Mouse (Mus musculus): Measurements from ENCODE around the gene Fgf10. TPM values are rescaled to one million over a fixed set of nuclear protein-coding genes. Genes with fewer than 3 reads are reported as not detected.

Fgf10 gene
- polyA plus RNA-seq, 1 experiment from 2014 or later: 0.76 TPM

DNA sequence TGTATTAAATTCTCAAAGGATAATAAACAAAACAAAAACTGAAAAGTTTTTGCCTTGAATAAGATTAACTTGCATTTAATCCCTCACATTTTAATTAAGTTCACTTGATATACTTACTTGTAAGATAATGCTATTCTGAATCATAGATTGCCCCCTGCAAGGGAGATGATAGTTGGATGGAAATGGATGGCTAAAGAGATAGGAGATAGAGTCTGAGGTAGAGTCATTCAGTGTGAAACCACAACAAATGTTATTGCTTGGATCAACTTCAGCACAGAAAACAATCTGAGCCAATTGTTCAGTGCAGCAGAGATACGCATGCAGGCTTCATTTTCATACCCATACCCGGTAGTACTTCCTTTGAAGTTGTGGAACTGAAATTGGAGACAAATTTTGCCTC, 23.5 kb downstream of the Fgf10 start:
- no peaks in the 10 kb centered on the region for H3K36me3 ChIP-seq
- H3K9ac ChIP-seq: no peak overlapping the region
- H3K9me3 ChIP-seq (replicated peaks): no peaks in the 10 kb centered on the region
- no peak overlapping the region for H3K27ac ChIP-seq
- ATAC-seq: no peak
- no peaks in the 10 kb centered on the region for H3K4me1 ChIP-seq
- 72% methylated on average over 2 of the region's 2 CpGs for WGBS (ENCODE audit: insufficient replicate concordance)
- H3K27me3 ChIP-seq (replicated peaks): no peaks in the 10 kb centered on the region
- H3K4me2 ChIP-seq: no peak overlapping the region
- H3K4me3 ChIP-seq: no peak overlapping the region

- H3K4me1 ChIP-seq: no peaks in the 10 kb centered on the region
- no peak overlapping the region for H3K4me3 ChIP-seq
- no peak overlapping the region for H3K9ac ChIP-seq
- H3K36me3 ChIP-seq: no peaks in the 10 kb centered on the region
- WGBS (ENCODE audit: insufficient replicate concordance): 29% methylated on average over 4 of the region's 4 CpGs
- no peaks in the 10 kb centered on the region for H3K9me3 ChIP-seq (replicated peaks)
- ATAC-seq: no peak
- H3K27ac ChIP-seq: no peak overlapping the region
- H3K27me3 ChIP-seq (replicated peaks): no peaks in the 10 kb centered on the region
- H3K4me2 ChIP-seq: no peak overlapping the region
Measured at GRCm38 (mm10) chr13:118695103-118695502, 25.5 kb downstream of the Fgf10 start.

GRCm38 (mm10) chr13:118703727-118704126, 34.1 kb downstream of the Fgf10 start:
- Histone ChIP-seq H3K27ac (no peak overlapping the region), H3K9ac (no peak overlapping the region), H3K9me3 (replicated peaks) (no peaks in the 10 kb centered on the region), H3K36me3 (no peaks in the 10 kb centered on the region), H3K4me2 (no peak overlapping the region), H3K4me1 (no peaks in the 10 kb centered on the region), H3K4me3 (no peak overlapping the region), H3K27me3 (replicated peaks) (no peaks in the 10 kb centered on the region)
- ATAC-seq: no peak

- Histone ChIP-seq H3K9ac (no peak overlapping the region), H3K4me2 (no peak overlapping the region), H3K27ac (no peak overlapping the region), H3K4me1 (peaks cover 6% of the 10 kb centered on the region; the same call in 1 of the 2 replicates), H3K27me3 (replicated peaks) (no peaks in the 10 kb centered on the region), H3K9me3 (replicated peaks) (no peaks in the 10 kb centered on the region), H3K36me3 (no peaks in the 10 kb centered on the region), H3K4me3 (no peak overlapping the region)
- WGBS (ENCODE audit: insufficient replicate concordance): 65% methylated on average over 3 of the region's 3 CpGs
- ATAC-seq: no peak
Measured at GRCm38 (mm10) chr13:118705716-118706115, 36.1 kb downstream of the Fgf10 start.

- H3K9me3 ChIP-seq (replicated peaks): no peaks in the 10 kb centered on the region
Measured at GRCm38 (mm10) chr13:118709912-118710311, 40.3 kb downstream of the Fgf10 start.

DNA sequence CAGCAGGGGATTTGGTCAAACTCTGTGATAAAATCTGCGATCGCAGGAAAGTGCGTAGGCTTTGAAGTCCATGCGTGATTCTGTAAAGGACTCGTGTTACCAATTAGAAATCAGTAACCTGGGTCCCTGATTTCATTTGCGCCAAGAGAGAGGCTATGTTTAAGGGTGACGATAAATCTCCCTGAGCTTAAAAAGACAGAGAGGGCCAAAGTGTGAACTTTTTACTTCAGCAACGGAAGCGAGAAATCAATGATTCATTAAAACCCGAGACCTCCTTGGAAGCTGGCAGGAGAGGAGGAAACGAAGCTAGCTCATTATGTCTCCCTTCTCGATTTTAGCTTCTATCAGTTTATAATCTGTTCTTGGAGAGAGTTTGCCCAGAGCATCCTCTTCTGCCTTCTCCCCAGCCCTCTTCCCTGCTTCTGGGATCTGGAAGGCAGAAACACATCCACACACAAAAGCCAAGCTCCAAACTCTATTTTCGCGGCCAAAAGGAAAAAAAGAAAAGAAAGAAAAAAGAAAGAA, 44.1 kb downstream of the Fgf10 start:
- H3K4me3 ChIP-seq: peak overlapping the region; percentile 40
- no peak overlapping the region for H3K9ac ChIP-seq

More at GRCm38 (mm10) chr13:118709912-118710311, 40.3 kb downstream of the Fgf10 start:
- Histone ChIP-seq H3K36me3 (no peaks in the 10 kb centered on the region), H3K27ac (no peak overlapping the region), H3K4me3 (no peak overlapping the region), H3K4me1 (peaks cover 10% of the 10 kb centered on the region; the same call in 1 of the 2 replicates), H3K9ac (no peak overlapping the region), H3K4me2 (no peak overlapping the region), H3K27me3 (replicated peaks) (peaks cover 22% of the 10 kb centered on the region)
- WGBS (ENCODE audit: insufficient replicate concordance): 21% methylated on average over 1 of the region's 1 CpGs
- ATAC-seq: no peak; the same call in 1 of the 2 replicates

DNA sequence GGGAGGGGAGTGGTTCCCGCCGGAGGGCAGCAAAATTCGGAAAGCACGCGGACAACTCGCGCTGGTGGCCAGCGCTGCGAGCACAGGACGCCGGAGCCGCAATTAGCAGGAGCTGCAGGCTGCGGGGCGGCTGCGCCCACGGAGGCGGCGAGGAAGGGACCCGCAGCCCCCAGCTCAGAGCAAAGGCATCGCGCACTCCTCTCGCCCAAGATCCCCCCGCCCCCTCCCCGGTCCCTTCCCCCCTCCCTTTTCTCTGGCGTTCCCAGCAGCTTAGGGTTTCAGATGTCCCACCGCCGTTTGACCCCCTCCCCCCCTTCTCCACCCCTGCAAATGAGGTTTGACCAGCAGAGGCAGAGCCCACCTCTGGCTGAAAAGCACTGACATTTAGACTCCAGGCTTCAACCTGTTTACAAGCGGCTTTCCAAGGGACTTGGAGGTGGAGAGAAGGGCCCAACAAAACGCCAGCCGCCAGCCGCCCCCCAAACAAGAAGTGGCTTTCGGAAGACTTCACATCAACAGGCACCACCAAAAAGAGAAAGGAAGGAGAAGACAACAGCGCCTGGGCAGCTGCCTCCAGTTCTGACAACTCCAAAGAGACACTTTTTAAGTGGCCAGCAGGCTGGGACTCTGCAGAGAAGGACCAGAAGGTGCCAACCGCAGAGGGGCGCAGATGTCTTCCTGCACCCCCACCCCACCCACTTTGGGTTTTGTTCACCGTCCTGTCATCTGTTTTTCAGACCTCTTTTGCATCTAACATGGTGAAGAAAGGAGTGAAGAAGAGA, 44.9 kb downstream of the Fgf10 start:
- Histone ChIP-seq H3K4me1 (peaks cover 15% of the 10 kb centered on the region; the same call in 1 of the 2 replicates), H3K36me3 (no peaks in the 10 kb centered on the region), H3K27ac (no peak overlapping the region), H3K4me3 (peak overlapping the region; percentile 40), H3K4me2 (peak overlapping the region; percentile 66), H3K27me3 (replicated peaks) (peaks cover 44% of the 10 kb centered on the region), H3K9ac (no peak overlapping the region), H3K9me3 (replicated peaks) (no peaks in the 10 kb centered on the region)
- under 1% methylated on average over 23 of the region's 36 CpGs for WGBS (ENCODE audit: insufficient replicate concordance)
- ATAC-seq: no peak; the same call in 1 of the 2 replicates

More for the DNA sequence above, 44.1 kb downstream of the Fgf10 start:
- Histone ChIP-seq H3K4me1 (peaks cover 15% of the 10 kb centered on the region; the same call in 1 of the 2 replicates), H3K9me3 (replicated peaks) (no peaks in the 10 kb centered on the region), H3K27ac (no peak overlapping the region), H3K36me3 (no peaks in the 10 kb centered on the region), H3K27me3 (replicated peaks) (peaks cover 44% of the 10 kb centered on the region), H3K4me2 (peak overlapping the region; percentile 66)
- no peak for ATAC-seq
- 3% methylated on average over 14 of the region's 14 CpGs for WGBS (ENCODE audit: insufficient replicate concordance)

DNA sequence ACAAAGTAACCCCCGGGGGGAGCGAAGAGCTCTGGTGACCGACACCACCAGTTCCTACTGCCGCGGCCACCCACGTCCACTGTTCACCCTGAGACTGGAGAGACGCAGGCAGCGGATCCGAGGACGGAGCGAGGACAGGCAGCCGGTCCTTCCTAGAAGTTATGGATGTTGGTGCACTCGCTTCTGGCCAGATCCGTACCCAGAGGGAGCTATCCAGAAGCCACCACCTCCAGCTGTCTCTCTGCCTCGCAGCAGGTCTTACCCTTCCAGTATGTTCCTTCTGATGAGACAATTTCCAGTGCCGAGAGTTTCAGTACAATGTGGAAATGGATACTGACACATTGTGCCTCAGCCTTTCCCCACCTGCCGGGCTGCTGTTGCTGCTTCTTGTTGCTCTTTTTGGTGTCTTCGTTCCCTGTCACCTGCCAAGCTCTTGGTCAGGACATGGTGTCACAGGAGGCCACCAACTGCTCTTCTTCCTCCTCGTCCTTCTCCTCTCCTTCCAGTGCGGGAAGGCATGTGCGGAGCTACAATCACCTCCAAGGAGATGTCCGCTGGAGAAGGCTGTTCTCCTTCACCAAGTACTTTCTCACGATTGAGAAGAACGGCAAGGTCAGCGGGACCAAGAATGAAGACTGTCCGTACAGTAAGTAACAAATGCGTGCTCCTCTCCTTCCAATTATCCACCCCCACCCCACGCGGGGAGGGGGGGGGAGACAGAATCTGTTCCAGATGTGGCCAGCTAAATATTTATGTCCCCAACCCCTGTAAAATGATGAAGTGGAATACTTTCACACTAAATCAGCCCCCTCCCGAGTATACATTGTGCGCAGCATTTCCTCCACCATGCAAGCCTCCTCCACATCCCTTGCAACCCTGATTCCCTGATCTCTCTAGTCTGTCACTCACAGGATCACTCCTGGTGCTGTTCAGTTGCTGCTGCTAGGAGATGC, 45.8 kb downstream of the Fgf10 start:
- Histone ChIP-seq H3K4me2 (peak overlapping the region; percentile 66), H3K4me1 (0 out of 2 replicates have a peak, but pooled peaks cover 10% of the 10 kb centered on the region), H3K9ac (no peak overlapping the region), H3K4me3 (peak overlapping the region; percentile 40), H3K9me3 (replicated peaks) (no peaks in the 10 kb centered on the region), H3K36me3 (no peaks in the 10 kb centered on the region), H3K27ac (no peak overlapping the region), H3K27me3 (replicated peaks) (peaks cover 44% of the 10 kb centered on the region)
- under 1% methylated on average over 31 of the region's 31 CpGs for WGBS (ENCODE audit: insufficient replicate concordance)
- peak; percentile 35 for ATAC-seq

DNA sequence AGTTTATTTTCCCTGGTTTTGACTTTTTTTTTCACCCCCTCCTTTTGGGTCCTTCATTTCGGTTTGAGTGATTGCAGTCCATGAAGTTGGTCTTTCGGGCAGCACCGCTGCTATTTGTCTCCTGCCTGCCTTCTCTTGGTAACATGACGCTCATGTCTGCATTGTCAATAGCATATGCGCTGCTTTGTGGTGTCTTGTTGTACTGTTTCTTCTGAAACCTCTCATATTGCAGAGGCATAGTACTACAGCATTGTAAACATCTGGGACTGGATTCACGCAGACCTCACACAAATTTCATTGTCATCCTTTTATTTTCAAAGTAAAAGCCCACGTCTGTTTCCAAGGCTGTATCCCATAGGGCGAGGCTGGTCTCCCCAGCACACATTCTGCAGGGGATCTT, 46.7 kb downstream of the Fgf10 start:
- Histone ChIP-seq H3K36me3 (no peaks in the 10 kb centered on the region), H3K4me1 (0 out of 2 replicates have a peak, but pooled peaks cover 8% of the 10 kb centered on the region), H3K27me3 (replicated peaks) (peaks cover 44% of the 10 kb centered on the region), H3K27ac (no peak overlapping the region), H3K9me3 (replicated peaks) (no peaks in the 10 kb centered on the region), H3K9ac (no peak overlapping the region), H3K4me3 (0 out of 2 replicates have a peak overlapping the region, but pooled peaks have one; percentile 40), H3K4me2 (peak overlapping the region; percentile 66)
- ATAC-seq: no peak
- 9% methylated on average over 8 of the region's 8 CpGs for WGBS (ENCODE audit: insufficient replicate concordance)

- Histone ChIP-seq H3K27ac (no peak overlapping the region), H3K36me3 (no peaks in the 10 kb centered on the region), H3K9ac (no peak overlapping the region), H3K4me1 (0 out of 2 replicates have a peak, but pooled peaks cover 8% of the 10 kb centered on the region), H3K4me2 (no peak overlapping the region), H3K4me3 (no peak overlapping the region), H3K27me3 (replicated peaks) (peaks cover 44% of the 10 kb centered on the region), H3K9me3 (replicated peaks) (no peaks in the 10 kb centered on the region)
- WGBS (ENCODE audit: insufficient replicate concordance): 71% methylated on average over 1 of the region's 1 CpGs
- ATAC-seq: no peak
Measured at GRCm38 (mm10) chr13:118716726-118717125, 47.1 kb downstream of the Fgf10 start.

DNA sequence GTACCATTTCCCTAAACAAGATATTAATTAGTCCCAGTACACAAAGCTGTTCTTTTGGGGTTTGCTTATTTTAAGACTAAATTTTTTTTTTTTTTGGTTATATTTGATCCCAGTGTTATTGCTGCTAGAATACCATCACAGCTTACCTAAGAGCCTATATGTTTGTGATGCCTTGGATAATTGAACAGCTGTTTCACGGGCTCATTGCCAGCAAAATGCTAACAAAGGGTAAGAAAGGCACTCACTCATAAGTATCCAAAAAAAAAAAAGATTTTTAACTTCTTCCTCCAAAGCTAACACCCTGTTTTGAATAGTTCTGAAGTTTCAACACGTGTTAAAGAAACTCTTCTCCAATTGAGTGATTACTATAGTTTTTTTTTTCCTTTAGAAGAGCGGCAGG, 48.8 kb downstream of the Fgf10 start:
- Histone ChIP-seq H3K36me3 (no peaks in the 10 kb centered on the region), H3K4me2 (no peak overlapping the region), H3K9ac (no peak overlapping the region), H3K27me3 (replicated peaks) (peaks cover 37% of the 10 kb centered on the region), H3K4me1 (0 out of 2 replicates have a peak, but pooled peaks cover 8% of the 10 kb centered on the region), H3K4me3 (no peak overlapping the region), H3K27ac (no peak overlapping the region), H3K9me3 (replicated peaks) (no peaks in the 10 kb centered on the region)
- WGBS (ENCODE audit: insufficient replicate concordance): 50% methylated on average over 3 of the region's 3 CpGs
- ATAC-seq: no peak
